Mouse (Mus musculus) midbrain, postnatal 0 days (tissue): ENCODE results near the gene Dgkg. TPM values are rescaled to one million over a fixed set of nuclear protein-coding genes. Genes with fewer than 3 reads are reported as not detected.

Experiments
- ATAC-seq: fragments of 200-750 bp; cut with Nextera tagmentation; 2 replicates; pipeline ENCODE4 v1.8.0; 2017; ENCODE audit warnings: moderate number of reproducible peaks, mild to moderate bottlenecking, moderate TSS enrichment, moderate library complexity; ENCODE audit not compliant: low FRiP score
- DNase-seq: peaks from one replicate; pipeline ENCODE4 v3.0.0-alpha.2; 2015; ENCODE audit warnings: low spot score
- H3K27ac ChIP-seq: fragments of 300-500 bp; sonication (generic); 2 replicates; pipeline ENCODE4 v1.5.1; 2014; ENCODE audit warnings: low read depth, mild to moderate bottlenecking, low read length, mixed read lengths
- H3K27me3 ChIP-seq: fragments of 300-500 bp; sonication (generic); 2 replicates; pipeline ENCODE4 v1.6.1; 2014; ENCODE audit warnings: low read length, control low read depth, mixed read lengths; ENCODE audit not compliant: insufficient read depth
- H3K36me3 ChIP-seq: fragments of 300-500 bp; sonication (generic); 2 replicates; pipeline ENCODE4 v1.6.1; 2014; ENCODE audit warnings: low read length, control low read depth, mixed read lengths; ENCODE audit not compliant: insufficient read depth
- H3K4me1 ChIP-seq: fragments of 300-500 bp; sonication (generic); 2 replicates; pipeline ENCODE4 v1.6.1; 2014; ENCODE audit warnings: mild to moderate bottlenecking, control low read depth, antibody characterized with exemption, low read length, mixed read lengths; ENCODE audit not compliant: insufficient read depth
- H3K4me2 ChIP-seq: fragments of 300-500 bp; sonication (generic); 2 replicates; pipeline ENCODE4 v1.6.1; 2014; ENCODE audit warnings: low read depth, mild to moderate bottlenecking, low read length, mixed read lengths; ENCODE audit not compliant: poor library complexity, severe bottlenecking
- H3K4me3 ChIP-seq: fragments of 300-500 bp; sonication (generic); 2 replicates; pipeline ENCODE4 v1.5.1; 2014; ENCODE audit warnings: low read depth, mild to moderate bottlenecking, low read length, moderate library complexity
- H3K9ac ChIP-seq: fragments of 300-500 bp; sonication (generic); replicated peaks from 2 replicates; pipeline ENCODE4 v1.6.1; 2014; ENCODE audit warnings: mild to moderate bottlenecking, low read length, moderate library complexity, mixed read lengths; ENCODE audit not compliant: poor library complexity, severe bottlenecking
- H3K9me3 ChIP-seq: fragments of 300-500 bp; sonication (generic); 2 replicates; pipeline ENCODE4 v1.6.1; 2016; ENCODE audit warnings: low read length, control low read depth
- CTCF ChIP-seq: IDR thresholded peaks from 2 replicates; pipeline ENCODE4 v1.5.1; 2016; ENCODE audit warnings: antibody characterized with exemption, mild to moderate bottlenecking
- WGBS: fragments of 180-500 bp; shearing (Covaris S2); extraction: QIAGEN DNeasy Blood & Tissue Kit; methylation state at CpG from one replicate; pipeline ENCODE4 v1.1.7; 2014; 5-methylcytosine and 5-hydroxymethylcytosine counted together
- polyA plus RNA-seq: library from polyadenylated mRNA; unstranded; fragments of >200 nt; fragmentation: Nextera tagmentation; extraction: Ambion mirVana; gene quantifications from 2 replicates; pipeline ENCODE4 v1.2.1, GENCODE M21; 2015
- total RNA-seq: library from RNA; depleted of rRNA; stranded (reverse); fragments of >200 nt; gene quantifications from 2 replicates; pipeline ENCODE4 v1.2.3, GENCODE M21; 2014

The Dgkg gene
- total and polyA plus RNA-seq, 2 experiments from 2014 or later, result 5.5 to 8.2 TPM

DNA sequence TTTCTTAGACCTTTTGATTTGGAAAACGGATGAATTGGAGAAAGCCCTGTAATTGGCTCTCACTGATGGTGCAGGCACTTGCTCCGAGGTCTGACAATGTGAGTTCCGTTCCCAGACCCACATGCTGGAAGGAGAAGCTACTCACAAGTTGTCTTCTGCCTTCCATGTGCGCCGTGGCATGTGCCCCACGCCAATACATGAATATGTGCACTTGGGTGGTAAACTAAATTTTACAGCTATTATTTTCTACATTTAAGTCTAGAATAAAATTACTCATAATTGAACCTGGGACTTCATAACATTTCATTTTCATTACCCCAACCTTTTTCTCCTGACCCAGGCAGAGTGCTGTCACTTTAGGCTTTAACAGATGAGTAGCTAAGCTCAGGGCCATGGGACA lies 14.1 kb downstream of the Dgkg start:
- Histone ChIP-seq H3K27me3 (no peaks in the 10 kb centered on the region), H3K4me1 (no peaks in the 10 kb centered on the region), H3K4me2 (no peak overlapping the region), H3K36me3 (no peaks in the 10 kb centered on the region), H3K27ac (no peak overlapping the region), H3K9me3 (no peaks in the 10 kb centered on the region), H3K4me3 (no peak overlapping the region), H3K9ac (no peak overlapping the region)
- WGBS, result 87% methylated on average over 6 of the region's 6 CpGs
- DNase-seq (no peak), ATAC-seq (no peak)
- no peak for TF ChIP-seq CTCF

DNA sequence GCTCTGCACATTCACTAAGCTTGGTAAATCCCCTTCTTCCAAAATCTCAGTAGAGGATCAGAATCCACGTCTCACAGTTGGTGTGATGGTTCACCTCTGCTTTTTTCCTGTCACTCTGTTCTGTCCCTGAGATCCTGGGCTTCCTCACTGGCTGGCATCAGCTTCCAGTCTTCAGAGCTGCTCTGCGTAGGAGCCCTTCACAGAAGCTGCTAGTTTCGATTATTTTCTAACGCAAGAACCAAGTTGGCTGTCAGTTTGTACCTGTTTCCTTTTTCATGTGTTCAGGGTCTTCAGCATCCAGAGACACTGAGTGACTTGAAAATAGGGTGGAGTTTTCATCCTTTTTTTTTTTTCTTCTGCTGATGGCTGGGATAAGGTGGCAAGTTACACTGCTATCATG lies 15.0 kb downstream of the Dgkg start:
- ATAC-seq, result no peak
- WGBS, result 74% methylated on average over 4 of the region's 4 CpGs

DNA sequence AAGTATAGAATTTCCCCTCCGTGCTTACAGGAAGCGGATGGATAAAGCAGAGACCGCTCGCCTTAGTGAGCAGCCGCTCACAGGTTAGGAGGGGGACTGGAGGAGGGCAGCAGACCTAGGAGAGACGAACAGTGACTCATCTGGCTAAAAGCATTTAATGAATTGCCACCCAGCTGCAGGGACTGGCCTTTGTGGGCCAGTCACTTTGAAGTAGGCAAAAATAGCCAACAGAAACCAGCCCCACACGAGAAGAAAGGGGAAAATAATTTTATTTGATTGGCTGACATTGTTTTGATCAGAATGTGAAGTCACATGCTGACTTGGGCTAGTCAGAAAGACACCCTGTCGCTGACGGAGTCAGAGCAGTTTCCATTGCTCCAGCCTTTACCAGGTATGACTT lies 15.4 kb downstream of the Dgkg start:
- DNase-seq (no peak), ATAC-seq (no peak)
- Histone ChIP-seq H3K4me1 (no peaks in the 10 kb centered on the region), H3K27me3 (no peaks in the 10 kb centered on the region), H3K27ac (no peak overlapping the region), H3K9me3 (no peaks in the 10 kb centered on the region), H3K4me2 (no peak overlapping the region), H3K9ac (no peak overlapping the region), H3K36me3 (no peaks in the 10 kb centered on the region), H3K4me3 (no peak overlapping the region)
- WGBS, result 38% methylated on average over 9 of the region's 9 CpGs
- no peak for TF ChIP-seq CTCF

More for the DNA sequence above, 15.0 kb downstream of the Dgkg start:
- Histone ChIP-seq H3K36me3 (no peaks in the 10 kb centered on the region), H3K27ac (no peak overlapping the region), H3K27me3 (no peaks in the 10 kb centered on the region), H3K9ac (no peak overlapping the region), H3K9me3 (no peaks in the 10 kb centered on the region), H3K4me3 (no peak overlapping the region), H3K4me1 (no peaks in the 10 kb centered on the region), H3K4me2 (no peak overlapping the region)
- TF ChIP-seq CTCF, result no peak
- DNase-seq, result no peak

DNA sequence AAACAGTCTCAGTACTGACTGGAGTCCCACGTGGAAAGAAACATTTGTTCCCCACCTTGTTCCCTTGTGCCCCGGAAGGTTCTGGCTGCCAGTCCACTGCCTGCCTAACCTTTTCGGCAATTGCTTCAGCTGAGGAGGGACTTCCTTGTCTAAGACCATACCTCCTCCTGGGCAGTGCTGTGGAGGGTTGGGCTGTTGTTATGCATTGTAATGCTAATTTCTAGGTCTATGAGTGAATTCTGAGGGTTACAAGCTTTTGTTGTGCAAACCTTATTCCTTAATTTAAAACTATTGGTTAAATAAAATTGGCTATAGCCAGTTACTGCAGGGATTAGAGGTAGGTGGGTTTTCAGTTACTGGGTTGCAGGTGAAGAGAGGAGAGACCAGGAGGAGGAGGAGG lies 19.7 kb downstream of the Dgkg start:
- 51% methylated on average over 3 of the region's 3 CpGs for WGBS
- no peak for DNase-seq

DNA sequence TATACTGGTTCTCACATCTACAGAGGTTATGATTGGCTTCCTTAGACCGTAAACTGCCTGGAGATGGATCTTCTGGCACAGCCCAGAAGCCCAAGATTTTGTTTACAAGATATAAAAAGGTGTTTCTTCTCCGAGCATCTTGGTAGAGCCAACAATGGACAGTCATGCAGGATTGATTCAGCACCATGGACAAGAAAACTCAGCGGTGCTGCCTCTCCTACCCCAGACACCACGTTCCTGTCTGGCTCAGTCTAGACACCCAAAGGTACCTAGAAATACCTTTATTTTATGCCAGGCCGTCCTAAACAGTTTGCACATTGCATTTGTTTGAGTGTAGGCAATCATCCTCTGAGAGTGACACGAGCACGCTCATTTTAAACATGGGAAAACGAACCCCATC lies 21.3 kb downstream of the Dgkg start:
- Histone ChIP-seq H3K9ac (no peak overlapping the region), H3K27ac (no peak overlapping the region), H3K4me2 (no peak overlapping the region), H3K27me3 (no peaks in the 10 kb centered on the region), H3K9me3 (no peaks in the 10 kb centered on the region), H3K4me1 (no peaks in the 10 kb centered on the region), H3K36me3 (no peaks in the 10 kb centered on the region), H3K4me3 (no peak overlapping the region)
- DNase-seq, result no peak
- no peak for ATAC-seq
- no peak for TF ChIP-seq CTCF
- WGBS, result 65% methylated on average over 8 of the region's 8 CpGs

More for the DNA sequence above, 19.7 kb downstream of the Dgkg start:
- H3K9me3 ChIP-seq, result no peaks in the 10 kb centered on the region
- no peak overlapping the region for H3K4me2 ChIP-seq
- no peak overlapping the region for H3K4me3 ChIP-seq
- no peak for ATAC-seq
- no peak for TF ChIP-seq CTCF
- H3K27me3 ChIP-seq, result no peaks in the 10 kb centered on the region
- no peak overlapping the region for H3K27ac ChIP-seq
- H3K9ac ChIP-seq, result no peak overlapping the region
- H3K4me1 ChIP-seq, result no peaks in the 10 kb centered on the region
- no peaks in the 10 kb centered on the region for H3K36me3 ChIP-seq

DNA sequence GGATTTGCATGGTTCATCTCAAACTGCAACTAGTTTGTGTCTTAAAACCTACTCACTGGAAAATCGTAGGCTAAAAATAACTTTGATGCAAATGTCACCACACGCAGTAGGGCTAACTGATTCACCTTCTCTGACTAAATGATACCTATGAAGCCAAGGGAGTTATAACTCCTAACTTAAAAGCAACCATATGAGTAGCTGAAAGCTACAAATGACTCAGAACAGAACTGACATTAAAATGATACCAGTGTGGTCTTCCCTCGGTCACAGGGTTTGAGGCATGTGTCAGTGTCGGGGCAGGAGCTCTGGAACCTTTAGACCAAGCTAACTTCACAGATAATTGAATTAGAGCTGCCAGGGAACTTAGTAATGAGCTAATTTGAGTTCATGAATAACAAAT lies 24.0 kb downstream of the Dgkg start:
- Histone ChIP-seq H3K27me3 (no peaks in the 10 kb centered on the region), H3K27ac (no peak overlapping the region)
- ATAC-seq, result no peak

More for the DNA sequence above, 24.0 kb downstream of the Dgkg start:
- no peaks in the 10 kb centered on the region for H3K36me3 ChIP-seq
- 84% methylated on average over 4 of the region's 4 CpGs for WGBS
- no peak overlapping the region for H3K4me2 ChIP-seq
- no peak overlapping the region for H3K9ac ChIP-seq
- TF ChIP-seq CTCF, result no peak
- no peak for DNase-seq
- H3K4me3 ChIP-seq, result no peak overlapping the region
- no peaks in the 10 kb centered on the region for H3K4me1 ChIP-seq
- H3K9me3 ChIP-seq, result no peaks in the 10 kb centered on the region
